Mouse (Mus musculus): ENCODE measurements at regions not wholly inside any gene's neighbourhood (a gene's known extent, or its start where the extent isn't known, plus 50 kb on each side); places are given as distances from the start of the nearest gene placed in this dataset.

DNA sequence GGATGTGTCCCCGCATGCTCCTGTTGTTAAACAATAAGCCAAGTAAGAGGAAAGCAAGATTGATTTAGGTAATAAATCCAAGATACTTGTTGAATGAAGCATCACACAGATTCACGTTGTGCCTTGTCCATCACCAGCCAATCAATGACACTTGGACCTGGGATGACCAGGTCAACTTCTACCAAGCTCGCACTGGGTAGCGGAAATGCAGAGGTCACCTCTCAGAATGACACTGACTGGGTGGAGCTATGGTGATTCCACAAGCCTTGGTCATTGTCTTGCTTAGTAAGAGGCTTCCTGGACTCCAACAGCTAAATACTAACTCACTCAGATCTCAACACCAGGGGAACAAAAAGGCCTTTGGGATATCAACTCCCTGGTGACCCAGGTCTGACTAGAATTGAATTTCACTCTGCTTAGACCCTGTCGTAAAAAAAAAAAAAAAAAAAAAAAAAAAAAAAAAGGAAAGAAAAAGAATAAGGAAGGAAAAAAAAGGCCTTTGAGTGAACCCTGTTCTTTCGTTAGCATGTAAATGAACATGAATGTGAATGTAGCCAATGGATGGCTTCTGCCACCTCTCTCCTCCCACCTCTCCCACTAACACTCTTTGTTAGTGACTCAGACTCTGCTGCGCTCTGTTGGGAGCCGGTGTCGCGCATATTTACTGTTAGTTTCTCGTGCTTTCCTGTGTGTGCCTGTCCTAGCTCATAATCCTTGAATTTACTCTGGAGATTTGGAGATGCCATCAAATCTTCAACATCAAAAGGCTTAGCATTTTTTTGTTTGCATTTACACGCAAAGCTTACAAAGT, 66.4 kb upstream of the Skap2 start:
- Histone ChIP-seq H3K4me2 (peak overlapping the region; percentile 42), H3K27me3 (peaks cover 21% of the 10 kb centered on the region), H3K4me1 (peaks cover 3% of the 10 kb centered on the region; the same call in 1 of the 2 replicates), H3K27ac (no peak overlapping the region), H3K9ac (no peak overlapping the region), H3K9me3 (no peaks in the 10 kb centered on the region), H3K36me3 (replicated peaks) (no peaks in the 10 kb centered on the region), H3K4me3 (replicated peaks) (no peak overlapping the region)
- WGBS = 20% methylated on average over 12 of the region's 12 CpGs
- ATAC-seq (ENCODE audit: low FRiP score) = no peak

DNA sequence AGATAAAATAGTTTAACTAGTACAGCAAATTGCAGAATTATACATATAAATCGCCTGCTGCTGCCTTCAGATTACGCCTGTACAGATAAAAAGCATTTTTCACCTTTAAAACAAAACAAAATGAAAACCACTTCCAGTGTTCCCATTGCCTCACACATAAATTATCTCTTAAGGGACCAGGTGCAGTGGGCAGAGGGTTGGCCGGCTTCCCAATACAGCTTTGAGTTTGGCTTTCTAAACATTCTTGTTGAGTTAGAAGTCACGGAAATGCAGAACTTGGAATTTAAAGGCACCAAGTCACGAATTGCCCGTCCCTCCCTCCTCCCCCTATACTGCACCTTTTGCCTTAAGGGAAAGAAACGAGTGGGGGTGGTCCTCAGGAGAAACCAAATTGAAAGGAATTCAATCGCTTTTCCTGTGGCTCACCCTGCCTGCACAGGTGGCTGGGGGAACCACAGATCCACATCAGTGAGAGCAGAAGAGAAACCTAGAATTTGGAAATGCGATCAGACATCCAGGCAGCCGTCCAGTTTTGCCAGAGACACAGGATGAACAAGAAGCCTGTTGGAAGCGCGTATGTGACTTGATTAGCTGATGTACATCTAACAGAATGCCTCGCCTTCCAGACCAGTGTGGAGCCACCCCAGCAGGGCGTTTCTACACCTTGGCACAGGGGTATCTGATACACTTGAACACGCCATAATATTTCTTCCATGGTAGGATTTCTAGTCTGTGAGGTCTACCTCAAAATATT, 64.0 kb upstream of the Skap2 start:
- H3K27ac ChIP-seq = no peak overlapping the region
- H3K4me2 ChIP-seq = no peak overlapping the region
- H3K27me3 ChIP-seq = peaks cover 21% of the 10 kb centered on the region
- H3K4me3 ChIP-seq (replicated peaks) = no peak overlapping the region
- ATAC-seq (ENCODE audit: low FRiP score) = no peak
- 74% methylated on average over 15 of the region's 15 CpGs for WGBS
- H3K9me3 ChIP-seq = no peaks in the 10 kb centered on the region
- H3K36me3 ChIP-seq (replicated peaks) = no peaks in the 10 kb centered on the region
- no peak overlapping the region for H3K9ac ChIP-seq
- peaks cover 3% of the 10 kb centered on the region; the same call in 1 of the 2 replicates for H3K4me1 ChIP-seq

DNA sequence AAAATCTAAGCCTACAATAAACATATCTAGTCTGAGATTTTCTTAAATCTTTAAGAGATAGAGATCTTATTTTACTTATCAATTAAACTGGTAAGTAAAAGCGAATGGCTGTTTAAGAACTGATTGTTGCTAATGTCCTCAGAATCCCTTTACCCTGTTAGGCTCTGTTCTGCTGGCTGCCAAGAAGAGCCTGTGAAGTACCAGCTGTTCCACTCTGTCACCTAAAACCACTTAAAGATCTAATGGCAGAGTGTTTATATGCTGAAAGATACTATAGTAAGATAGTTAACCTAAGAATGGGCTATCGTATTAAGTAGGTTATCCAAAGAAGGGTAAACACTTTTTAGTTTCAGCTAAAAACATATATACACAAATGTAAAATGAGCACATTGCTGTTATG, 62.6 kb upstream of the Skap2 start:
- no peak overlapping the region for H3K9ac ChIP-seq
- H3K9me3 ChIP-seq = no peaks in the 10 kb centered on the region
- H3K36me3 ChIP-seq (replicated peaks) = no peaks in the 10 kb centered on the region
- H3K4me1 ChIP-seq = peaks cover 3% of the 10 kb centered on the region; the same call in 1 of the 2 replicates
- ATAC-seq (ENCODE audit: low FRiP score) = no peak
- 84% methylated on average over 2 of the region's 2 CpGs for WGBS
- H3K4me3 ChIP-seq (replicated peaks) = no peak overlapping the region
- H3K4me2 ChIP-seq = no peak overlapping the region
- no peak overlapping the region for H3K27ac ChIP-seq
- peaks cover 12% of the 10 kb centered on the region; the same call in 1 of the 2 replicates for H3K27me3 ChIP-seq

DNA sequence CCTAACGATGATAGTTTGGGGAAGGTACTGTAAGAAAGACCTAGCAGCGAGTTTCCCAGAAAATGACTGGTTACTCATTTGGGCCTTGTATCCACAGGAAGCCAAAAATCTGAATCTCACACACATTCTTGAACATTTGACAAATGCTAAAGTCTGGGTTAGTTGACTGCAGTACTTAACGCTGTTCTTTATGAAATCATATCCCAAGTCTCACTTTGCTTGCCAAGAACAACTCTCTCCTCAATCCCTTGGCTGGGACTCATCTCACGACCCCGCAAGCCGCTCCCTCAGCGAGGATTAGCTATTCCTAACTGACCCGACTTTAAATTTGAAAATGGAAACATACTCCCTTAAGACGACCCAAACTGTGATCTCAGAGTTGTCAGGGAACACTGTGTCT, 54.8 kb upstream of the Skap2 start:
- Histone ChIP-seq H3K4me3 (replicated peaks) (no peak overlapping the region), H3K9me3 (no peaks in the 10 kb centered on the region), H3K9ac (no peak overlapping the region), H3K27me3 (no peaks in the 10 kb centered on the region), H3K4me1 (peaks cover 4% of the 10 kb centered on the region; the same call in 1 of the 2 replicates), H3K4me2 (no peak overlapping the region), H3K27ac (no peak overlapping the region), H3K36me3 (replicated peaks) (no peaks in the 10 kb centered on the region)
- 83% methylated on average over 9 of the region's 9 CpGs for WGBS
- ATAC-seq (ENCODE audit: low FRiP score) = no peak

DNA sequence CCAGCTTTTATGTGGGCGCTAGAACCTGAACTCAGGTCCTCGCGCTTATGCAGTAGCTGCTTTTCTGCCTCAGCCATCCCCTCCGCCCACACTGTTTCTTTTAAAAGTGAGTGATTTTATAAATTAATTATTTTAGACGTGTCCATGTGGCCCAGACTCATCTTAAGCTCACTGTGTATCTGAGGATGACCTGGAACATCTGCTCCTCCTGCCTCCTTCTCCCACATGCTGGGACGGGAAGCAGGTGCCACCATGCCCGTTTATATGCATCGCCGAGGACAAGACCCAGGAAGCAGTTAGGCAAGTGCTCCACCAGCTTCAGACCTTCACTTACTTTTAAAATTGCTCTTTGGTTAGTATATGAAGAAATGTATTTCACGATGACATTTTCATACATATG, 53.3 kb upstream of the Skap2 start:
- Histone ChIP-seq H3K27me3 (no peaks in the 10 kb centered on the region), H3K4me1 (peaks cover 4% of the 10 kb centered on the region; the same call in 1 of the 2 replicates), H3K9me3 (no peaks in the 10 kb centered on the region), H3K27ac (no peak overlapping the region), H3K36me3 (replicated peaks) (no peaks in the 10 kb centered on the region), H3K9ac (no peak overlapping the region), H3K4me2 (no peak overlapping the region), H3K4me3 (replicated peaks) (no peak overlapping the region)
- ATAC-seq (ENCODE audit: low FRiP score) = no peak
- 89% methylated on average over 10 of the region's 10 CpGs for WGBS

DNA sequence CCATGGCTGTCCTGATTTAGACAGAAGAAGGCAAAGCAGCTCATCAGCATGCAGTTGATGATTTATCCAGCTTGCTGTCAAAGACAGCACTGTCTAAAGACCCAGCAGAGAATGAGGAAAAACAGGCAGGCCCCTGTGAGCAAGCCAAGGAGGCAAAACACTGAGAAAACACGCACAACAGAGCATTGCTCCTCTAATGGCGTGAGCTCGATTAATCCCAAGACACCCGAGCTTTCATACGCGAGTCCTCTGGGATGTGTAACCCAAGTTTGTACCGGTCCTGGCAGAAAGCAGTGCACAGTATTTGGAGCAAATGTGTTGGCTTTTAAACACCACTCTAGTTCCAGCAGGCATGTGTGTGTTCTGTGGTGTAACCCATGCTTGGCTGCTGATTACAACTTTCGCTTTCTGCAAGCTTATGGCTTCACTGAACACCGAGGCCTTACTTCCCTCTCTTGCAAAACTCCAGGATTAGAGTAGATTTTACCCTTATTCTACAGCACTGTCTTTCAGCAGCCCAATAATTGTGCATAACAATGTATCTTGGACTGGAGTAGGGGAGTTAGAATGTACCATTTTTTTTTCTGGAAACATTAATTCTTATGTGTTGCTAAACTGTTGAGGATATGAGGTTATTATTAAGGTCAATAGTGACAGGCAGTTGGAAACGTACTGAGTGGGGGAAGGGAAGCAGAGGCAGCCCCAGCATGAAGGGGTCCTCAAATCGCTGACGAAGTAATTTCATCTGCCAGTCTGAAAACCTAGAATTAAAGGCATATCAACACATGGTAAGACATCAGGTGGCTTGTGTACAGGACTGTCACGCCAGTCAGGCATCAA, 52.0 kb upstream of the Skap2 start:
- Histone ChIP-seq H3K9ac (no peak overlapping the region), H3K4me1 (peaks cover 6% of the 10 kb centered on the region; the same call in 1 of the 2 replicates), H3K36me3 (replicated peaks) (no peaks in the 10 kb centered on the region), H3K4me3 (replicated peaks) (no peak overlapping the region), H3K27me3 (peaks cover 7% of the 10 kb centered on the region; the same call in 1 of the 2 replicates), H3K4me2 (no peak overlapping the region), H3K27ac (no peak overlapping the region), H3K9me3 (no peaks in the 10 kb centered on the region)
- no peak for ATAC-seq (ENCODE audit: low FRiP score)
- WGBS = 75% methylated on average over 13 of the region's 13 CpGs
